17 mouse cellular contexts compared by ENCODE assay signal in genomic region chr10:38566361-38566760, GRCm38 (mm10).
"Had no signal": no experiment of that assay in that cellular context is flagged by ENCODE, and none has a peak within 500 bp of the region (broad histone marks: within the 10 kb centered on the region; RNA-seq: fewer than 3 reads in every experiment).

No protein-coding gene starts in this region.

- DNase-seq: kidney, adult 2 months; kidney, postnatal 25 days; layer of hippocampus, adult 9-11 months; layer of hippocampus, postnatal 36 days; liver; liver, embryonic 13.5 days; lung, embryonic 14.5 days; thymus, adult 2 months; thymus, postnatal 14 days had no signal

- H3K9ac ChIP-seq: liver, embryonic 13.5 days; lung, embryonic 14.5 days; midbrain, embryonic 13.5 days had no signal

- ATAC-seq: intestine, postnatal 0 days; lung, postnatal 0 days; midbrain, embryonic 13.5 days had no signal

- H3K36me3 ChIP-seq: liver, embryonic 13.5 days; midbrain, embryonic 13.5 days had no signal

- H3K4me3 ChIP-seq: layer of hippocampus, adult 2 months; left cerebral cortex, adult 2 months; liver, embryonic 13.5 days; midbrain, embryonic 13.5 days had no signal

- H3K27me3 ChIP-seq: liver, embryonic 13.5 days; midbrain, embryonic 13.5 days had no signal

- H3K4me2 ChIP-seq: liver, embryonic 13.5 days; lung, embryonic 14.5 days; midbrain, embryonic 13.5 days had no signal

- H3K4me1 ChIP-seq: liver, embryonic 13.5 days; midbrain, embryonic 13.5 days had no signal

- H3K9me3 ChIP-seq: liver, embryonic 13.5 days; midbrain, embryonic 13.5 days had no signal

- H3K27ac ChIP-seq: kidney, postnatal 0 days; layer of hippocampus, adult 2 months; left cerebral cortex, adult 2 months; liver, embryonic 13.5 days; macrophage; midbrain, embryonic 13.5 days; stomach, postnatal 0 days had no signal
